Mouse (Mus musculus) lung, adult 18-20 months (tissue): Measurements from ENCODE around the gene Zdhhc18.
A peak's percentile ranks its signal among the peaks of the same experiment; 100 is the strongest.

Experiments
- DNase-seq, 2 experiments: peaks; one replicate each; pipeline ENCODE4 v3.0.0; 2022; ENCODE audit warnings: mixed read lengths in 2 of 2

Gene Zdhhc18

DNA sequence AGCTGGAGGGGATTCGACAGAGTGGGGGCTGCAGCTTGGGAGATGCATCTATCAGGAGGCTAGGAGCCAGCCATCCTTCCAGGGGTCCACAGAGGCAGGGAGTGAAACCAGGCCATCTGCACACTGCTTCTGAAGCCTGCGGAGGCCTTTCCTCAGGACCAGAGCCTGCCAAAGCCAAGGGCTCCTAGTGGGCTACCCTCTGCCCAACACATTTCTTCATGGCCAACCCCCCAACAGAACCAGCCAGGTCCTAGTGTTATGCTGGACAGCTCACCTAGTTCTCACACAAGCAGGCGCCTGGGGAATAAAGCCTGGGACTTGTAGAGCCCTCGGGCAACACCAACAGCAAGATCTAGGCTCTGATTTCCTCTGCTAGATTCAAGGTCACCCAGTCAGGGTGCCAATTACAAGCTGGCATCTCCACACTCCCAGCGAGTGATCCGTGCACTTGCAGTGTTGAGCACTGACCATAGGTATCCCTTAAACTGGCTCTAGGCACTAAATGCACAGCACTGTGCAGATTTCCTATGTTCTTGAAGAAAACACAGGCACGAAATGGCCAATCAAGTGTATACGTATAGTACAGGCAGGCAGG, 19.5 kb downstream of the Zdhhc18 start:
- DNase-seq: no peak

DNA sequence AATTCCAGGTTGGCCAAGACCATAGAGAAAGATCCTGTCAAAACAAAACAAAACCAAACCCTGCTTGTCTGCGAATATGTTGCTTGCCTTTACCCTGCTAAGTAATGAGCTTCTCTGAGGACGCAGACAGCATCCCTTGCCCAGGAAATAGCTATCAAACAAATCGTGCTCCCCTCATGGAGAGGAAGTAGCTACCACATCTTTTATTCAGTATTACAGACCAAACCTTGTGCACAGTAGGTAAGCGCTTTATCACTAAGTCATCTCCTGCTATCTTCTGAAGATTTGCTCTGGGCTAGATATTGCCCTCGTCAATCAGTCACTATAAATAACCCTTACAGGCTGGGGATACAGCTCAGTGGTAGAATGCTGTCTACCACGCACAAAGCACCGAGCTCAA, 20.8 kb downstream of the Zdhhc18 start:
- no peak for DNase-seq

DNA sequence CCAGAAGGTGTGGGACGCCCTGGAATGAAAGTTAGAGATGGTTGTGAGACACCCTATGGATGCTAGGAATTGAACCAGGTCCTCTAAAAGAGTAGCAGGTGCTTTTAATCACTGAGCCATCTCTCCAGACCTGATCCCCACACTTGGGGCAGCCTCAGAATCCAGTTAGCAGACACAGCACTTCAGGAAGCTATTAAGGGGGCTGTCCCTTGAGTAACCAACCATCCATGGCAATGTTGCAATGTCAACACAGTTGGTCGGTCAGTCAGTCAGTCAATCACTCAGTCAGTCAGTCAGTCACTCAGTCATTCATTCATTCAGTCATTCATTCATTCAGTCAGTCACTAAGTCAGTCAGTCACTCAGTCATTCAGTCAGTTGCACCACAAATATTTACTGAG, 21.4 kb downstream of the Zdhhc18 start:
- DNase-seq: no peak

DNA sequence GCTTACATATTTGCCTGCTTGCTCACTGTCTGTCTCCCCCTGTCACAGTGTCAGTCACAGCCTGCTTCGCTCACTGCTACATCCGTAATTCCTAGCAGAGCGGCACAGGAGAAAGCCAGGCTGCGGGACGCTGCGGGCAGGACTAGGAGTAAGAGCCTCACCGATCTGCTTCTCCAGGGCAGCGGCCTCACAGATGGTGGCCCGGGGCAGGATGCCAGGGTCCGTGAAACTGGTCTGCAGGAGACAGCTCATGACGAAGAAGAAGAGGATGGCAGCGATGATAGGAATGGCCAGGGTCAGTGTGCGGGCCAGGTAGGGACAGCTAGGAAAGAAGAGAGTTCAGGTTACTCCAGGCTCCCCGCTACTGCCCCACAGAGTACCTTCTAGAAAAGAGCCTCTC, 22.9 kb downstream of the Zdhhc18 start:
- no peak for DNase-seq

DNA sequence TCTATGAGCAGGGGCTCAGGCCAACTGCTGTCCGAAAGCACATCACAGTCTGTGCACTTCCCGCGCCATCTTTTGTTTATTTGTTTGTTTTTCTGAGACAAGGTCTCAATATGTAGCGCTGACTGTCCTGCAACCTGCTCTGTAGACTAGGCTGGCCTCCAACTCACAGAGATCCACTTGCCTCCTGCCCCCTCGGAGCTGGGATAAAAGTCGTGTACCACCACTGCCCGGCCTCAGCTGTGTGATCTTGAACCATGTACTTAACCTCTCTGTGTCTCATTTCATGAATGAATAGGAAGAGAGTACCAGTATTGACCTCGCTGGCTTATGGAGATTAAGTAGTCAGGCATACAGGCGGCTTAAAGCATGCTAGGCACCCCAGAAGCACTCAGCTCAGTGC, 23.3 kb downstream of the Zdhhc18 start:
- no peak for DNase-seq

DNA sequence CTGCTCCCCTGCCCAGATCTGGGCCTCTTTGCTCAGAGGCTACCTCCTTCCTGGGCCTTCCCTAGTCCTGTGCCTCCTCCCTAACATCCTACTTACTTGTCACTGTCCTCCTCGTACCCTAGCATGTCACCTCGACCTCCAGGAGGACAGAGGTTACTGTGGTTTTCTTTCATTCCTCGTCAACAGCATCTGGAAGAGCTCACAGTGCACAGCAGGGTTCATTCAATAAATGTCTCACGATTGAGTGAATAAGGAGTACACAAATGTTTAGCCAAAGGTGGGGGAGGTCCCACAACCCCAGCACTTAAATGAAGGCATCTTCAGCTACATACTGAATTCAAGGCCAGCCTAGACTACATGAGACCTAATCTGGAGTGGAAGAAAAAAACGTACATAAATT, 23.7 kb downstream of the Zdhhc18 start:
- DNase-seq: no peak

DNA sequence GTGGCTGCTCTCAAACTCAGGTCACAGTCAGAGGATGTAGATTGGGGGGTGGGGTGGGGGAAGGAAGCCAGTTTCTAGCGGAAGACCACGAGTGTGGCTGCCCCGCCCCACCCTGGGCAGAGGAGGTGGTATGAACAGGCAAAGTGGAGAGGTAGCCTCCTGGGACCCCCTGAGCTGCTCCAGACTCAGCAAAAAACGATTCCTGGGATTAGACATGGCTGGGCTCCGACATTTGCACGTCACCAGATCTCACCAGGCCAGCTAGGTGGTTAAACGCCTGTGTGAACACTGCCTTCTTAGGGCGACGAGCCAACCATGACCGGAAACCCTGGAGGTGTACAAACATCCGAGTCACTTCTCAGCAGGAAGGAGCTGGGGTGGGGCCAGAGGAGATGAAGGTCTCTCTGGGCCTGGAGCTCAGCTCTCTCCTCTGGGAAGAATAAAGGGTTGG, 24.3 kb downstream of the Zdhhc18 start:
- DNase-seq: peak; percentile 87 to 92

DNA sequence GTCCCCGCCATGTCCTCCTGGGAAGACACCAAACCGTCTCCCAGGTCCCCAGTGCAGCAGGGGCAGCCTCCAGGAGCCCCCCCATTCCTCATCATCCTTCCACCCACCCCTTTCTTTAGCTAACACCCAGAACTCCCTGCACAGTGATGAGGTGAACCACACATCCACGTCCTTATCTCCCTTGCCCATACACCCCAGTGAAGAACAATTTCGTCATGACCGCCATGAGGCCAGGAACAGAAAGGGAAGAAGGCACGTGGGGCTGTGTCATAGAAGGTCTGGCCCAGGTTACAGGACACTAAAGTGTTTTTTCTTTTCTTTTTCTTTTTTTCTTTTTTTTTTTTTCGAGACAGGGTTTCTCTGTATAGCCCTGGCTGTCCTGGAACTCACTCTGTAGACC, 25.1 kb downstream of the Zdhhc18 start:
- no peak for DNase-seq

DNA sequence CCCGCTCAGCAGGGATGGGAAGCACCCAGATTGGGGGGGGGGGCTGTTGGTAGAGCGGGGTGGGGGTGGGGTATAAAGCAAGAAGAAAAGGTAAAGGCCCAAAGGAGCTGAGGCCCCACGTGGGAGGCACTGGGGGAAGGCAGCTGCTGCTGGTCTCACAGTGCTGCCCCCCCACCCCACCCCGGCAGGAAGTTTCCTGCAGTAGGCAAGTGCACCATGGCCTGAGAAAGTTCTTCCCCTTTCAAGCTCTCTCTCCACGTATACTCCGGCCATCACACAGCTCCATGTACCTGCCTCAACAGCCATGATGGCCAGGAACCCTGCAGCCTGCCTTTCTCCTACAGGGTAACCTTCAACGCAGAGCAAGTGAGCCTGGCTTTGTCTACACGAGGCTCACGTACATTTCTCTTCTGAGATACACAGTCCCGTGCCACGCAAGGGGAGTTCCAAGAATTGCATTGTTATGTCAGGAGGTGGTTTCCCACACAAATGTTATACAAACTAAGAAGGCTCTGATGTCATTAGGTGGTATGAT, 27.7 kb downstream of the Zdhhc18 start:
- DNase-seq: no peak

DNA sequence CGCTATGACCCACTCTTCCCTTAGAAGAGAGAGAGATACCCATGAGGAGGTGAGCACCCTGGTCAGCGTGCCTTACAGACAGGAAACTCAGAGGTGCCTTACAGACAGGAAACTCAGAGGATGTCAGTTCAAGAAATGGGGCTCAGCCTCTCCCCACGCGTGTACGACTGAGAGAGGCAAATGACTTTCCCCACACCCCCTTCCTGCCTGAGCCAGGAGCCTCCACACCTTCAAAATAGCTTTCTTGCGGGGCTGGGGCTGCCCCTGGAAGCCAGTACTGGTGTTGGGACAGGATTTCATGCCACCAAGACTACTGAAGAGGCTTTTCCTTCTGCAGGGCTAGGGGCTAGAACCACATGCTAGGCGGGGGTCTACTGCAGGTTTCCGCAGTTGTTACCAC, 29.3 kb downstream of the Zdhhc18 start:
- no peak for DNase-seq

DNA sequence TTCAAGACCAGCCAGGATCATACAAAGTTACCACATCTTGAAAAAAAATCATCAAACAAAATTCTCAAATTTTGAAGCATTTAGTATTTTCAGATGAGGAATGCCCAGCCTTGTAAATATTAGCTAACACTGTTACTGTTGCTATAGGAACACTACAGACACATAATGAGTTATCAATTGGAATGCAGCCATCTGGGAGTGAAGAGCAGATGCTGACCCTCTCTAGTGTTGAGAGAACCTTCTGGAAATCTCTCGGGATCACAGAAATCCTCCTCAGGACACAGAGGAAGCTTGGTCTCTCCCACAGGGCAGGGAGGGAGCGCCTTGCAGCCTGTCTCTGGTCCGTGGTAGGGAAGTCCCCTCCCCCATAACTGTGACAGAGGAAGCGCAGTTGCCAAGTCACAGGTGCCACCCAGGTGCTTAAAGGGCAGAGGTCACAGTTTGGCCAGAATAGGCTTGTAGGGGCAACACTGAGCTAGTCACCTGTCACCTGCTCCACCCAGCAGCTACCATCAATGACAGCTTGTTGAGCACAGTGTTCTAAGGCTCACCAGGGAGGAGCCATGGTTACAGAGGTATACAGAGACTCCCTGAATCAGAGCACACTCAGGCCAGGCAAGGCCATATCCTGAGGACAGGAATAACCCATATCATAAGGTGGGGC, 30.3 kb downstream of the Zdhhc18 start:
- no peak for DNase-seq

DNA sequence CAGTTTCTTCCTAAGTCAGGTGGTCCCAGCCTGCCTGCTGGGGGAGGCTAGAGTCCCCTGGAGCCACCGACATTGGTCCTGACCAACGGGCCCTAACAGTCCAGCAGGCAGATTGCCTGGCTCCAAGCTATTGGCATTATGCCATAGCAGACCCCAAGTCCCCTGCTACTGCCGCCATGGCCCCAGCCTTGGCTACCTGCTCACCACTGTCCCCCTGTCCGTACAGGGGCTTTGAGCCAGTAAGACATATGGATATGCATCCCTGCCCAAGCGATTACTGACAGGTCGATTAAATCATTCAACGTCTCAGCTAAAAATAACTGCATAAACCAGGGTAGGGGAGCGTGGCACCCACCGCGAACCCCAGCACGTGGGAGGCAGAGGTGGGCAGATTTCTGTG, 32.0 kb downstream of the Zdhhc18 start:
- no peak for DNase-seq

DNA sequence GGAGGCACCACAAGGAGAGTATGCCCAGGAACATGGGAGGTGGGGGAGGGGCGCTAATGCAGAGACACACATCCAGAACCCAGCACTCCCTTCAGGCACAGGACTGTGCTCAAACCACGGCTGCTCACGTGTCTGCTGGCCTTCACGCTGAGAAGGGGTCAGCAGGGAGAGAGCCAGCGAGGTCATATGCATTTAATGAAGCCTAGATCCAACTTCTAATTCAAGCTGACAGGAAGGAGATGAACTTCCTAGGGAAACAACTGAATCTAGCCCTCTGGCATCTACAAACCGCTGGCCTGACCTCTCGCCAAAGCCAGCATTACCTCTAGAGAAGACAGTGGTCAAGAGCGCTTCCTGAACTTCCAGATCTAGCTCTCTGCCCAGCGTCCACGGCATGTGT, 34.5 kb downstream of the Zdhhc18 start:
- DNase-seq: no peak

DNA sequence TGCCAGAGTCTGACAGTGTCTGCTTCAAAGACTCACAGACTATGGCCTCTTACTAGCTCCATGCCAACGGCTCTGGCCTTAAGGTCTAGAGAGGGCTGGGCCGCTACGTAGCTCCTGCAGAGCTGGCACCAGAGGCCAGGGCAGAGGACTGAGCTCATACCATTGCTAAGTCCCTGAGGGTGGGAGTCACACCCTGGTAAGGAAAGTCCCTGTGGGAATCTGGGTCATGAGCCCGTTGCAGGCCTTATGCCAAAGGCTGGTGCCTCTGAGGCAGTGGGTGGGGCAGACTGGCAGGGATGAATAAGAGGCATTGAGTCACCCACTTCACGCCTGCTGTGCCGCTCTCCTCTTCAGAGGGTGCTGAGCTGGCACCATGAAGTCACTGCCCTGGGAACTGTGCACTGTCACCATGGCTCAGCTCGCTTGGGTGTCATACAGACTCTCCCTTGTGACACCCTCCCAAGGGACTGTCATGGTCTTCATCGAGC, 35.6 kb downstream of the Zdhhc18 start:
- peak; percentile 92 to 94 for DNase-seq

DNA sequence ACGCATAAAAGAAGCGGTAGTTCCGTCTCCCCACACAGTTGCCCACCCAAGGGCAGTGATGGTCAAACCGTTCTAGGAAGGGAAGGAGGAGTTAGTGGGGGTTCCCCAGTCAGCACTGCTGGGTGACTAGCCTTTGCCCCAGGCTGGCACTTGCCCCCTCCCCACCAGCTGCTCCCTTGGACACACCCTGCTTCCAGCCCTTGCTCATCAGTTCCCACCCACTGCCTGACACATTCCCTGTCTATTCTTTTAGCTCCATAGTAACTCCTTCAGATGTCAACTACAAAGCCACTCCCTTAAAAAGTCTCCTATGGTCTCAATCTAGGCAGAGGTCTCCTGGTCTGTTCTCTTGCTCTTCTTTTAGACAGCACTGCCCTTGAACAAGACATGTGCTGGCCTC, 36.1 kb downstream of the Zdhhc18 start:
- DNase-seq: no peak

DNA sequence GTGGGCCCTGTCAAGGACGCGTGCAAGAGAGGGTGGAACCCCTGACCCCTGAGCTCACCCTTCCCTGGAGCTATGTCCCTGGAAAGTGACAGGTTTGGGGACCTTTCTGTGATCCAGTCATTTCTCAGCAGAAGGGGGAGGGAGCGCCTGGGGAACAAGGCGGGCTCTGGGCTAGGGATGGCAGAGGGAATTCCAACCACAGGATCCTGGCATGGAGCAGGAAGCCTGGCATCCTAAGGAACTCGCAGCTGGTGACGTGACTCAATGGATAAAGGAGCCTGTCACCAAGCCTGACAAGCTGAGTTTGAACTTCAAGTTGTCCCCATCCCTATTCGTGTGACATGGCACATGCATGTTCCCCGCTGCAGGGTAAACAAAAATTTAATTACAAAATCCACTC, 36.9 kb downstream of the Zdhhc18 start:
- DNase-seq: no peak

DNA sequence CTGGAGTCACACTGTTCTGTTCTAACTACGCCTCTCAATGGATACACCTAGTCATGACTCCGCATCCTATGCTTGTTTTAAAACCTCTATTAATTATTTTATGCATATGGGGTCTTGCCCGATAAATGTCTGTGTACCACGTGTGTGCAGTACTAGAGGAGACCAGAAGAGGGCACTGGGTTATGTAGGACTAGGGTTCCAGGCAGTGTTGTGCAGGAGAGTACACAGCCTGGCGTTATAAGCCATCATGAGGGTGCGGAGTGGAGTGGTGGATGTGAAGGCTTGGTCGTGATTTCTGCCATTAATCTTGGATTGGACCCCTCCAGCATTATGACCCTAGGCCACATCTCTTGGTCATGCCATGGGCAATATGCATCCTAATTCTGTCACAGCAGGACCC, 37.5 kb downstream of the Zdhhc18 start:
- DNase-seq: no peak

DNA sequence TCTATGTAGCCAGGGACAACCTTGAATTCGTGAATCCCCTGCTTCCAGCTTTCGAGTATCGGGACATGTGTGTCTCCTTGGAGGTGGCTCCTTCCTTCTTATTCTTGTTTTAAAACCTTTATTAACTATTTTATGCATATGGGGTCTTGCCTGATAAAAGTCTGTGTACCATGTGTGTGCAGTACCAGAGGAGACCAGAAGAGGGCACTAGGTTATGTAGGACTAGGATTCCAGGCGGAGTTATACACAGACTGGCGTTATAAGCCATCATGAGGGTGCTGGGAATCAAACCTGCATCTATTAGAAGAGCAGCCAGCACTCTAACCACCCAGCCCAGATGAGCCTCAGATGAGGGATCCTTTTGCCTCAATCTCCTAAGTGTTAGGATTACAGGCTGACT, 38.1 kb downstream of the Zdhhc18 start:
- DNase-seq: no peak

DNA sequence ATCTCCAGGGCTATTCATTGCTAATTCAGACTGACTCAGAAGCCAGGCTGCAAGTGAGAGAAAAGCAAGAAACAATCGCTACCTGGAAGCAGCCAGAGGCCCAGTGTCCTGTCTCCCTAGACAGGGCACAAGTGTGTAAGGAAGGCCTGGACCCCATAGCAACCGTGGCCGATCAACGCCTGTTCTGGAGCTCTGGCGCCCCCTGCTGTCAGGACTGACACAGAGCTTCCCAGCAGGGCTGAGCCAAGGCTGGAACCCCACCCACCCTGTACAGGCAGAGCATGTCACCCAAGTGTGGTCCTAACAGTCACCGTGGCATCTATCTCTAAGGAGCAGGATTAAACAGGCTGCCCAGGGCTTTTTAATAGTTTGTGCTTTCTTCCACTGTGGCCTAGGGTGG, 40.2 kb downstream of the Zdhhc18 start:
- peak; percentile 83 to 91 for DNase-seq

DNA sequence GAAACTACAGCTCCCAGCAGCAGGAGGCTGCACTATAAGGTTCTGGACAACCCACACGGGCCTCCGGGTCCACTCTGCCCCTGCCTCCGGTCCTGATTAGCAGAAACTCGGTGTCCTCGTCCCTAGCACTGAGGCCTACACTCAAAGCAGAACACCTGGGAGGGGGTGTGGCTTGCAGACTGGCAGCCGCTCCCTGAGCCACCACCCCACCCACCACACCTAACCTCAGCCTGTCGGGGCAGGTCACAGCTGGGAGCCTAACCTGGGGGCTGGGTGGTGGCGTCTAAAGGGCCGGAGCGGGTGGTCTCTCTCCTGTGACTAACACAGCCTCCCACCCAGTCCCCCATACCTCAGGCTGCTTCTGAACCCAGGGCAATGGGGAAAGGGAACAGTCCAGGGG, 42.7 kb downstream of the Zdhhc18 start:
- no peak for DNase-seq

DNA sequence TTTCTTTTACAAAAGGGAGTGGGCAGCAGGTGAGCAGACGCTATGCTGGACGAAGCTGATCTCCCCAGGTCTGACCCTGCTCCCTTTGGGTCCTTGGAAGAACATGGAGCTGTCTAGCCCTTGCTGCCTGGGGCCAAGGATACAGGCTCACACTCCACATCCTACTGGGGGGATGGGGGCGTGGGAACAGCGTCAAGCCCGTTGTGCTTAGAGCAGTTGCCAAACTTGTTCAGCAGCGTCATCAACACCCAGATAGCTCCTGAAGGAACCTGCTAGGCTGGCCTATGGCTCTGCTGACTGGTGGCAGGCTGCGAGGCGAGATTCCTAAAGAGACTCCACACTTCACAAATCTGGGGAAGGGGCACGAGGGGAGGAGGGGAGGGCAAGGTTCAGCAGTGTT, 44.6 kb downstream of the Zdhhc18 start:
- peak; percentile 58 to 79 for DNase-seq

DNA sequence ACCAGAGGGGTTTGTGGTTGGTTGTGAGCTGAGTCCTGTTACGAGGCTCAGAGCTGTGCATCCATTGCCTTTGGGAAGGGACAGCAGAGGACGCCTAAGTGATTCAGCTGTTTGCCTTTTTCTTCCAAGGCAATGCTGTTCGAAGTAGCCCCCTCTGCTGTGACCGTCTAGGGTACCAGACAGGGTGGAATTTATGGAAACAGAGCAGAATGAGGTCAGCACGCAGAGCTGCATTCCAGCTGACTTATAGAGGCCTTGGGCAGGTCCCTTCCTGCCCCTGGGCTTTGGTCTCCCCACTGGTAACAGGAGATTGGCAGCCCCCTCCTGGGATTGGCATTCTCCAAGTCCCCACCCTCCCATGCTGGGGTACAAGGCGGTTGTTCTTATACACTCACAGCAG, 45.1 kb downstream of the Zdhhc18 start:
- no peak for DNase-seq

DNA sequence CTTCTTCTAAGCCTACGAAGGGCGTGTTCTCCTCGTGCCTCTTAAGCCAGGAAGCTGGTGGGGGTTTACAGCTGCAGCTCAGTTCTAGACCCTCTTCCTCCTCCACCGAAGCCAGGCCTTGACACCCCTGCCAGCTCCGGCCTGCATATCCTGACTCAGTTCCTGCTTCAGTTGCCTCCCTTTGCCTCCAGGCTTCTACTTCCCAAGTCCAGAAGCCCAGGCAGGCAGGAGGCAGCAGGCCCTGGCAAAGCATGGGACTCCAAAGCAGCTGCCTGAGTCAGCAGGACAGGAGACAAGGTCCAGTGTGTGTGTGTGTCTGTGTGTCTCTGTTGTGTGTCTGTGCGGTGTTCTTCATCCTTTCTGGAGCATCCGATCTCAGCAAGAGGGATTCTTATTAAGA, 45.8 kb downstream of the Zdhhc18 start:
- DNase-seq: no peak

DNA sequence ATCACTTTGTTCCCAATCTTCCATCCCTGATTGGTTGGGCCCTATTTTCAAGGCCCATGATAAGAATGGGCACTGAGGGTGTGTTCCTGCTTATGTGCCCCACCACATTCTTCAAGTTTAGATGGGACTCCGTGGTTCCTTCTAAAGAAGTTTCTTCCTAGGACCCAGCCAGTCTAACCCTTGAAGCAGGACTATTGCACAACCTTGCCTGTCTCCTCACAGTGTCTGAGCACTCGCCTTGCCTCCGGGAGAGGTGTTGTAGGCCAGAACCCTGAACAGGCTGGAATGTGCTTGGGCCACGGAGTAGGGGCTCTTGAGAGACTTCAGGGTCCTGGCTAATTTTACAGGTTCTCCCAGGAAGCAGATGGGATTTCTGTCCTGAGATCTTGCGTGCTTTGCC, 46.9 kb downstream of the Zdhhc18 start:
- peak in 1 of 2 experiments; percentile 55 for DNase-seq
